Mouse (Mus musculus) CD4-positive, CD25-positive, alpha-beta regulatory T cell, adult 4 months (primary cell): Measurements from ENCODE around the gene Eed. TPM values are rescaled to one million over a fixed set of nuclear protein-coding genes. Genes with fewer than 3 reads are reported as not detected.
A peak's percentile ranks its signal among the peaks of the same experiment; 100 is the strongest.

Experiments used
- ATAC-seq: one replicate; pipeline ENCODE4 v1.8.0; 2017
- polyA plus RNA-seq, 2 experiments: library from polyadenylated mRNA; unstranded; fragments of 100-300 nt; shearing (Covaris generic); gene quantifications; one replicate each; pipeline ENCODE4 v1.2.1; 2017

Gene Eed
- polyA plus RNA-seq, 2 experiments from 2014 or later: 57.3 to 62.9 TPM

DNA sequence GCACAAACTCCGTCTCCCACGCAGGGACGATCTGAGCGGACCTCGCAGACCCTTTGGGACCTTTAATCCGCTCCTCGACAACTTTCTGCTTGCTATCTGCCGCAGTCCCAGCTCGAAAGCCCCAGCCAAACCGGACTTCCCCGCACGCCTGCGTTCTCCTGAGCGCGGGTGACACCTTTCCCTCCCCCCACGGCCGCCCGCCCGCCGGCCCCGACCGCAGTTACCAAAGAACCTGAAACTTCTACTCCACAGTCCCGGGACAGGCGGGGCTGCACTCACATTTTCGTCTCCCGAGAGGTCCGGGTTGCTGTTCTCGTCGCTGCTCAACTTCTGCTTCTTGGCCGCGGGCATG lies 674 bp downstream of the Eed start:
- ATAC-seq: peak; percentile 27

DNA sequence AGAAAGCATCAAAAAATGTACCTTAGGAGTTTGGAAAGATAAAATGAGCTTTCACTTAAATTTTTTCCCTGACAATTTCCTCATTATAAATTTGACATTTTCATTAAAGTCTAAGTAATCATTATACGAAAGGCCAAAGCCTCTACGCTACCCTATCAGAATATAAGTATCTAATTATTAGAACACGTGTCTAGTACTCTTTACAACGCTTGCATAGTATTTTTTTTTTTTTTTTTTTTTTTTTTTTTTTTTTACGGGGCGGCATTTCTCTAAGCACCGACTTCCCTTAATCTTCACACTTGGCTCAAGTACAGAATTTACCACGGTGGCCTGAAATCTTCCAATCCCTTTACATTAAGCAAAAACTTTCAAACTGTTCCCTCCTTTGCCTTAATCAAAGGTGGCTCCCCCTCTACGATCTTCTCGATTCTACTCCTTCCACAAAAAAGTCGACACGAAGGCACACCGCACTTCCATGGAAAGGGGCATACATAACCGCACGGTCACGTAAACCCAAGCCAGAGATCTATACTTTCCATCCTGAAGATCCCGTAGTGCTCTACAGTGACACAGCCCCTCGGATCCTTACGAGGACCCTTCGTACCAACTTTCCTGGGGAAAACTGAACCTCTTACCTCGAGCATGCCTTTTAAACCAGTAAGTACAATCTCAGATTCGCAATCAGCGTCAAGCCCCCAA lies 1.2 kb downstream of the Eed start:
- no peak for ATAC-seq

DNA sequence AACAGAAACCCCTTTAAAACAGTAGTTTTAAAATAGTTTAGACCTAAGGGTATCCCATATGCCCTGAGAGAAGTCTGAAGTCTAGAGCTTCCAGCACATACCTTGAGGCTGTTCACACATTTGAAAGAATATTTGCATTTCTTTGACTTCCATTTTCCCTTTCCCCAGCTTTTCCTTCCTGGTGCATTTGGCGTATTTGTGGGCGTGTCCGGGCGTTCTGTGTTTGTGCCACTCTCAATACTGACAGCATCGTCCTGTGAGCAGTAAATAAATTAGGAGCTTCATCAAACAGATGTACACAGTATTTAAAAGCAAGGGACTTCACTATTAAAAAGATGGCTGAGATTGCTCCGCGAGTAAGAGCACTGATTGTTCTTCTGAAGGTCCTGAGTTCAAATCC lies 4.0 kb downstream of the Eed start:
- no peak for ATAC-seq

DNA sequence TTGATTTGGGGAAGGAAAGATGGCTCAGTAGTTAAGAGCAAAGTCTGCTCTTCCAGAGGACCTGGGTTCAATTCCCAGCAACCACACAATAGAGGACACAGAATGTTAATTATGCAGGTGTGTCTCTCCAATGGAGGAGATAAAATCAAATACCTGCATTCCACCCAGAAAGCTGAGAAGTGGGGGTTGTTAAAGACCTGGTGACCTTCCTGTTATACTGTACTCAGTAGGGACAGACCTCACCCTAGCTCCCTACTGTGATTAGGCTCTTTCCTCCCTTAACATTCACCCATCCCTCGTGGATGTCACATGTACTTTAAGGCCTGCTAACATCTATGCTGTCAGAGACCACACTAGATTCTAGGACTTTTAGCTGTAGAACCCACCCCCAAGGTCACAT lies 5.2 kb downstream of the Eed start:
- no peak for ATAC-seq

DNA sequence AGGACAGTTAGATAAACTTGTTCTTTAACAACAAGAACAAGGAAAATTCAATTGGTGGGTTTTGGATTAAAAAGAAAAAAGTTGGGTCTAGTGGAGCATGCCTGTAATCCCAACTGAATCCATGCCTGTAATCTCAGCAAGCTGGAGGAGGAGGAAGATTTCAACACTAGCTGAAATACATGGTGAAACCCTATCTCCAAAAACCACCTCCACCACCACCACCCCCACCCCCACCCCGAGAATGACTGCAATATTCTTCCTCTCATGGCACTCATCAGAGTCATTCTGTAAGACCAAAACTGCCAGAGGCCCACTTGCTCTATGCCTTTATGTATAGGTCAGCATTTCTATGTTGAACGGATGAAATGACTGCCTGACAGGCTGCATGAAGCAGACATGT lies 13.5 kb downstream of the Eed start:
- ATAC-seq: no peak

DNA sequence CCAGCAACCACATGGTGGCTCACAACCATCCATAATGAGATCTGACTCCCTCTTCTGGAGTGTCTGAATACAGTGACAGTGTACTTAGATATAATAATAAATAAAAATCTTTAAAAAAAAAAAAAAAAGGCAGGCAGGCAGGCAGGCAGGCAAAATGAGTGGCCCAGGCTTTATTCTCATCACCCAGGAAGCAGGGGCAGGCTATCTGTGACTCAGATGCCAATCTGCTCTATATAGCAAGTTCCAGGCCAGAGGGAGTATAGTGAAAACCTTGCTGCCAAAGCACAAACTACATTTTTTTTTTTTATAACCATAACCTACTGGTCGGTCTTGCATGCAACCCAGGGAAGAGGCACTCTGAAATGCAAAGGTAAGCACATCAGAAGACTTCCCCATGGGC lies 14.0 kb downstream of the Eed start:
- ATAC-seq: no peak

DNA sequence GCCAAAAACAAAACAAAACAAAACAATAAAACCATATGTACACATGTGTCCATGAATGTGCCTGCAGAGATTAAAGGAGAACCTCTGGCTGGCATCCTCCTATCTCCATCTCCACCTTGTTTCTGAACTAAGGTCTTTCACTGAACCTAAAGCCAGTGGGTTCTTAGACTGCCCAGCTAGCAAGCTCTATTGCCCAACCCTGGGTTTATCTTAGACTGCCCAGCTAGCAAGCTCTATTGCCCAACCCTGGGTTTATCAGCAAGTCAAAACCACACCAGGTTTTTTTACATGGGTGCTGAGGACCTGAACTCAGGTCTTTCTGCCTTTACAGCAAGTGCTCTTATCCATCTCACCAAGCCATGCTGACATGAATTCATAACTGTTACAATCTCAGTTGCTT lies 17.6 kb downstream of the Eed start:
- no peak for ATAC-seq

DNA sequence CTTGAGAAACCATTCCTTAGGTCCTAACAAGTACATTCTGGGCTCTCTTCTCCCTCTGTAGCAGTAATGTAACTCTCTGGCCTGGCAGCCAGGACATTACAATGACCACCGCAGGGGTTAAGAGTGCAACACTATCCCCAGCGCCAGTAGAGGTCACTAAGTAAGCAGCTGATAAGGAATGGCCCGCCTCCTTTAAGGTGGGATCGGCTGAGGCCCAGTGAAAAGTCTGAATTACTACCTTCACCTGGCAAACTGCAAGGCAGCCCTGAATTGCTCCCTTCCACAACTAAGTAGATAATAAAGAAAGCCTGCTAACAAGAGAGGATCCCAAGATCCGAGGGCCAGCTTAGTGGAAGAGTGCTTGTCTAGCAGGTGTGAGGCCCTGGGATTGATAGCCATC lies 23.5 kb downstream of the Eed start:
- ATAC-seq: no peak

DNA sequence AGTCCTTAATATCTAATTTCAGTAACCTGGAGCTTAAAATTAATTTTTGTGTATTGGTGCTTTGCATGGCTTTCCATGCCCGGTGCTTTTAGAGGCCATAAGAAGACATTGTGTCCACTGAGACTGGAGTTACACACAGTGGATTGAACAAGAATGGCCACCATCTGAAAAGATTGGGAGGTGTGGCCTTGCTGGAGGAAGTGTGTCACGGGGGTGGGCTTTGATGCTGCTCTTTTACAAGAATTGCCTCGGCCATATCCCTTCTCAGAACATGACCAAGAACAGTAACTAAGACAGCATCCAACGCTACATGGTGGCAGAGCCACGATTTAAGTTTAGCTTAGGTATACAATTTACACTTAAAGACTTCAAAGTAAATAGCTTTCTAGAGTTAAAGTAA lies 26.5 kb downstream of the Eed start:
- no peak for ATAC-seq

DNA sequence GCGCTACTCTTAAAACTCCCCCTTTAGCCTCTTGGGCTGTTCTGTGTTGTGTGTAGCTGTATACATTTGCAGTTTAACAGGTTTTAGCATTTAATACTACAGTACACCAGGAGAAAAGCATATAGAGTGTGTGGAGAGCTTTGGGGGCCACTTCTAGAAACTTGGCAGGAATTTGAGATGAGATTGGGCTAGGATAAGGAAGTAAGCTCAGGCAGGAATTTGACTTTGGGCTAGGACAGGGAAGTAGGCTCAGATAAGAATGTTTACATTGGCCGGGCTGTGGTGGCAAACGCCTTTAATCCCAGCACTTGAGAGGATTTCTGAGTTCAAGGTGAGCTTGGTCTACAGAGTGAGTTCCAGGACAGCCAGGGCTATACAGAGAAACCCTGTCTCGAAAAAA lies 31.4 kb downstream of the Eed start:
- ATAC-seq: no peak

DNA sequence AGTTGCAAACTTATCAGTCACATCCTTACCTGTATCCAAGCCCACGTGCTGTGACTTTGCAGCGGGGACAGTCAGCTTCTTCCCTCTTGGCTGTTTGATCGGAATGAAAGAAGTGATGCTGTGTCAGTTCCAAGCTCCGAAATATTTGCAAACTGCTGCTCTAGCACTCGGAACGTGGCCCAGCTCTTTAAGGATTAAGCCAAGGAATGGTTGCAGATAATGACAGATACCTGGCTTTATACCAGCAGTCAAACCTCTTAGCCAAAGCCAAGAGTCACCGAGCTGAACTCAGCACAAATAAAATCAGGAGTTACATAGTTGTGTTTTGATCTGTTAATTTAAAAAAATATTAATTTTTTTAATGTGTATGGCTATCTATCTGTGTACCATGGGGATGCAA lies 32.8 kb downstream of the Eed start:
- ATAC-seq: no peak

DNA sequence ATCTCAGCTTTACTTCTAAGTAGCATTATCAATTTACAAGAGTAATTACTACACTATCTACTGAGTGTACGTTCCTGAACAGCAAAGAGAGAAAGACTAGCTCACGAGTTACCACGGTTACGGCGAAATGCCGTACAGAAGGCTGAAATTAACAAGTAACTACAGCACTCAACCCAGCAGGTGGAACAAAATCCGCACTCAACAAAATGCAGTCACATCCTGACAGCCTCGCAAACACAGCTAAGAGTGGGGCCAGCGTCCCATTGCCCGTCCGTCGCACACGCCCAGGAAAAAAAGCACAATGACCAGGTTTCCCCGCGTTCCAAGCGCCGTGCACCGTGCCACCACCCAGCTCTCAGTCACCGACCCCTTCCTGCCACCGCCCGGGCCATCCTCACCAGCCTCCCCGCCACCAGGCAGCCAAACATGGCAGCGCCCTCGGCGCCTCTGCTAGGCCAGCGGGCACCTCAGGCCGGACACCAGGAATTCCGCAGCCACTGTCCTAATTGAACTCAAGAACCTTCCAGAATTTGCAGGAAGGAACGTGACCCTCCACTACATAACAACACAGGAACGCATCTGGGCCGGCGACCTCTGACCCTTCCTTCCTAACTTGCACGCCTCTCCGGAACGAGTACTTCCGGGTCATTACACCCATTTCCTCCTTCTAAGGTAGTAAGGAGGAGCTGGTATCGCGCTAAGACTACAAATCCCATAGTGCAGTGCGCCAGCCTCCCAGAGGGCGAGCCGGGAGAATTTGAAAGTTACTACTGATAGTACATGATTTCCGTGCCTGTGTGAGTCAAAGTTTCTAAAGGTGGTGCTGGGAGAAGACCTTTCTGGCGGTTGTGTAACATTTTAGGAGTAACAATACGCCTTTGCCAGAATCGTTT lies 40.0 kb downstream of the Eed start, which contains the start of gene Hikeshi:
Gene Hikeshi (minus strand): TSS at position 634 of the 893 bp plus-strand sequence.
- ATAC-seq: peak; percentile 98

DNA sequence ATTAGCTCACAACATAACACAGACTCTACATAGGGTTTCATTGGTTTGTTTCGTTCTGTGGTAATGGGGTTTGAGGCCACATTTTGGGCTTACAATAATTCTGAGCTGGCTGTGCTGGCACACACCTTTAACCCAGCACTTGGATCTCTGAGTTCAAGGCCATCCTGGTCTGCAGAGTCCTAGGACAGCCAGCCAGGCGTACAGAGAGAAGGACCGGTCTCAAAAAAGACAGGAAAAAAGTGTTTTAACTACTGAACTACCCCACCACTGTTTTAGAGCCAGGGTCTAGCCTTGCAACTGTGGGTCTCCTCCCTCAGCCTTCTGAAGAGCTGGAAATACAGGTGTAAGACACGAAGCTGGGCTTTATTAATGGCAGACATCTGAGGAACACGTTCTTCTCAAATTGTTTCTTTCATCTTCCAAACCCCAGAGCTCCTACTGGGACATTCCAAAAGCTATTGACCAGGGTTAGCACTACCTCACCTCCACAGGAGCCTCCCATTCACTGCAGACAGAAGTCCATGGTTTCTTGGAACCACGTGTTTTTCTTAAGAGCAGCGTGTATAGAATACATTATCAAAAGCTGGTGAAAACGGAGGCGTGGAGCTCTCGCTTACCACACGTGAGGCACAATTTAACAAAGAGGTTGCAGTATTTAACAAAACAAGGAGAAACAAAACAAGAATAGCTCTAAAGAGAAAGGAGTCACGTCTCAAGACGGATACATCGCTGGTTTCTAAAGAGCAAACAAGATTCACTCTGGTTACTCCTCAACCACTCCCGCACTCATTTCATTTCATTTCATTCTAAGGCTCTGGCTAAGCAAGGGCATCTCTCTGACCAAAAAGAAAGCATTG lies 41.1 kb downstream of the Eed start:
- no peak for ATAC-seq

DNA sequence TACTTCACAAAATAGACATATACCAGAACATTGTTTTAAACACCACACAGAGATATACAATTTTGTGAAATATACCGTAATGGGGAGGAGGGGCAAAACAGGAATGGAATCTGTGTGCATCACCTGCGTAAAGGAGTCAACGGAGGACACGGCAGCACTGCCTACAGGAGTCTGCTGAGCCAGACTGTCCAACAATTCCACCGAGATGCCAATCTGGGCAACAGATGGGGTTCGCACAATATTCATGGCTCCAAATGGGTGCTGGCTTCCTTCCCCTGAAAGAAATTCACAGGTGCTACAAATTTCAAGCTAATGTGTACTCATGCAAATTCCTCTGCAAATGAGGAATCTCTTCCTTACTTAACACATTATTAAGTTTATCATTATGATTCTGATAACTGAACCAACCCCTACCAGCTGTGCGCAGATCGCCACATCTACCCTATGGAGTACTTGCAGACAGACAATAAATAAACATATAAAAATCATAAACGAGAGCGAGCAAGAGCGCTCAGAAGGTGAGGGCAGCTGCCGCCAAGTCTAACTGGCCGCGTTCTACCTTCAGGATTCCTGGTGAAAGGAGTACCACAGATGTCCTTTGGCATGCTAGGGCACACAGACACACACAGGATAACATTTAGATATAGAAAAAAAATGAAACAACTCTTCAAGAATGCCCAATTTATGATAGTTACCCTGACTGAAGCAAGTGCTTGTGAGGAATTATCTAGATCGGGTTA lies 57.2 kb downstream of the Eed start:
- ATAC-seq: no peak

DNA sequence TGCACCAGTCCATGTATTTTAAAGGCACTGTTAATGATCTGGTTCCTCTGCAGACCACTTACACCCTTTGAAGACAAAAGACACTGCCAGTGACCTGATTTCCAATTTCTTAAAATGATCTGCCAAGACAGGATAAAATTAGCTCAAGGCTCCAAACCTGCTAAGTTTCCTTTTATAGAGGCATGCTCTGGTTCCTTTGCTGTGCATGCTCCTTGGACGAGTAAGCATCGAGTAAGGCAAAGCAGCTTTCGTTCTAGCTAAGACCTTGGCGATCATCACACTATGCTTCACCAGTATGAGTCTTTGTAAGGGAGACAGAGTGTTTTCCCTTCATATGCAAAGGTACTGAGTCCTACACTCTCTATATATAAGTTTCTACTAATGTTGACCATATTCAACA lies 63.0 kb downstream of the Eed start:
- ATAC-seq: no peak

DNA sequence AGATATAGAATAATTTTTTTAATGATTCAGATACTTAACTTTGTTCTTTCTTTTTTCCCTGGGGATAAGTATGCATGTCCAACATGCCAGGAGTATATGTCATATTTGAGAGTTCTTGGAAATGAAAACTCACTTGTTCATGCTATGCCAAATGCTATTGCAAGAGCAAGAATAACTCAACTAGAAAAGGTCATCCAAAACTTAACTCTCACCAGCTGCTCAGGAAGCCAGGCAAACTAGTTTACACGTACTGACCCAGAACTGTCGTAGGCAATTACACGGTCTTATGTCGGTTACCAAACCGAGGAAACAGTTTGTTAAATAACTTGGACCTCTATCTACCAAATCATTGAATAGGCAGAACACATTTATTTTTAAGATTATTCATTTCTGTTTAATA lies 64.1 kb downstream of the Eed start:
- ATAC-seq: no peak

DNA sequence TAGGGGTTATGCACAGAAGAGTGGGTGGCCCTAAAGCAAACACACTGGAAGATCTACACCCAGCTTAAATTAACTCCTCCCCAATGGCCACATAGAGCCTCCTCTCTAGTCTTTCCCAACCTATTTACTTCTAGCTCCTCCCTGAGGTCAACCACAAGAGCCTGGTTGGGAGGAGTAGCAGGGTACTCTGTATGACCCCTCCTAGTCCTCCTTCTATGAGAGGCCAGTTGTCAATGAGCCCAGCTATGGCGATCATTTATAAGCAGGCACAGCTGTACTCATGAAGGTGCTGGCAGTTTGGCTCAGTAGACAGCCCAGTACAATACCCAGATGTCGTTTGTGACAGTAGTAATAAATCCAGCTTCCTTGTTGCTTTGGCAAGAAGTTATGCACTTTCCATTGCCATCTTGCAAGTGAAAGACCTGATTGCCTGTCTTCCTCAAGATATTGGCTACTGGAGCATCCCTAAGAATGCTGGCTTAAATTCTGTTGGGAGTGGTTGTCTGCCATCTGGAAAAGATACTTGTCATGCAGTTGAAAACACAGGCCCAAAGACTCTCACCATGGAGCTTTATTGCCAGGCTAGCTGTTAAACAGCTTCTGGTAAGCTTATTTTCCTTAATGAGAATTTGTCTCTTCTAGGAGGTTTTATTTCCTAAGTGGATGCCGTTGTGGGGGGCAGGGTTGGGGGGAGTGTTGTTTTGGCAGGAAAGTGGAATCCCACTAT lies 67.2 kb downstream of the Eed start:
- ATAC-seq: no peak

DNA sequence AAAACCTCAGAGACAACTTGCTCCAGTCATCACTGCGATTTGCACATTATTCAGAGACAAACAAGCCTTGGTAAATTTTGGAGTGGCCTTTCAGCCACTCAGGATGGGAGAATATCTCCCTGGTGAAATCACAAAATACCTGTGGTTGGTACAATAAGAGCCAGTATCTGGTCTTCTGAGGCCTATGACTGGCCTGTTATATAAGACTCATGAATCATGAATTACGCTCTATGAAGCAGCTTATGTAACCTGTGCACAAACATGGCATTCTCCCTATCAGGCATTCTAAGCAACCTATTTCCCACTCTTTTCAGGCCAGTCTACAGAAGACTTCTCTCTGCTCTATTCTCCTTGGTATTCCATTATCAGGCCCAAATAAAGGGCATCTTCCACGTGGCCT lies 68.4 kb downstream of the Eed start:
- no peak for ATAC-seq

DNA sequence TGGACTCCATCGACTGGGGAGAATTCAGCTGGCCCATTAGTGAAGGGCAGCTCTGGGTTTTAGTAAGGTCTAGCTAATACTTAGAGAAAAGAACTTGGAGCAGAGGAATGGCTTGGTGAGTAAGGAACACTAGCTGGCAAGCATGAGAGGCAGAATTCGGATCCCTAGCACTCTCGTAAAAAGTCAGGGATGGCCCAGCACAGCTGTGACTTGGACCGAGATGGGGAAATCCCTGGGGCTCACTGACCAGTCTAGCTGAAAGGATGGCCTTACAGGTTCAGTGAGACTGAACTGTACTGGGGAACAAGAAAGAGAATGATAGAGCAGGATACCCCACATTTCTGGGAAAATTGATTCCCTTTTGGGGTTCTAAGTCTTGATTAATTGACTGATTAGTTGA lies 71.1 kb downstream of the Eed start:
- ATAC-seq: no peak

DNA sequence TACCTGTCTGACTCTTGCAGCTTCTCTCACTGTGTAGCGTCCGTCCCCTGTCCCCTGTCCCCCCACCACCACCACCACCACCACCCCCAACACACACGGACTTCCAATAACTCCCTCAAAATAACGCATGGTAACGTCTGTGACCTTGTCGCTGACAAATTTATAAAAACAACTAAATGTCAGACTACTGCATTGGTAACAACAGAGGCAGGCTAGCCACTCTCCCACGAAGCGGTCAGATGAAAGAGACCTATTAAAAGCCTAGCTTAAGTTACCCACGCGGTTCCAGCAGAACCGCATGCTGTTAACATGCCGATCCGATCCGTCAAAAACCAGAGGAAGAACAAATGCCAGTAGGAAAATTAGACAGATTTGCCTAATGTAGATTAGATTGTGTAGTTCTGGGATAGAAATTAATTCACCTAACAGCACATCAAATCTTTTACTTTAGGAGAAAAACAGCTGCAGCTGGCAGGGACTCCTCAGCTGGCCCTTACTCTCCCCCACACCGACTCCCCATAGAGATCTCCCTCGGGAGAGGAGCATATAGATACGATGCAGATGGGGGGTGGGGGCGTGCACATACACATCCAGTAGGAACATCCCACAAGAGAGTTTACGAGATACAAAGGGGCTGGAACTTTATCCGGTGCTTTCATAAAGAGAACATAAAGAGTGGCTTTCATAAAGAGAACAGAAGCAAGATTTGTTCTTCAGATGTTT lies 71.7 kb downstream of the Eed start:
- ATAC-seq: no peak

DNA sequence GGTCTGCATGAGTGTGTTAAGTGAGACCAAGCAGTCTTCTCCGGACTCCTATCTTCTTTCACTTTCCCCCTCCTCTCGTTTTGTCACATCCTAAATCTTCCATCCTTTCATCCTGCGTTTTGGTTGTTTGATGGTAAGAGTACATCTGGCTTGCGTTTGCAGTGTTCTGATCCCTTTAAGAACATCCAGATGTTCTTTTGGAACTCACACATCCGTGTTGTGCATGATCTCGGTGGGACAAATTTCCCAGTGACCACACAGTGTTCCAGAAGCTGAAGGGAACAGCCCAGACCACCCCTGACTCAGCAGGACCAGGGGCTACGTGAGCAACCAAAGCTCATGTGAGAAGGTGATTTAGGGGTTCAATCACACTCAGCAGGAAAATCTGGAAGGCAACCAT lies 72.4 kb downstream of the Eed start:
- ATAC-seq: no peak
